Mouse (Mus musculus): ENCODE measurements around the gene Oscp1. TPM values are rescaled to one million over a fixed set of nuclear protein-coding genes. Genes with fewer than 3 reads are reported as not detected.

Gene Oscp1
- polyA plus RNA-seq, 1 experiment from 2014 or later = 13.3 TPM

Other genes with a start within 250 kb of the Oscp1 start
- gene Csf3r, start 34.0 kb upstream of the Oscp1 start, polyA plus RNA-seq (2014; fragmentation: Nextera tagmentation; extraction: Ambion mirVana) = 0.45 and 1.1 TPM in 2 replicates
- 137 and 148 TPM in 2 replicates for gene Mrps15, start 11.6 kb upstream of the Oscp1 start, polyA plus RNA-seq (2014; fragmentation: Nextera tagmentation; extraction: Ambion mirVana)
- 57.5 and 58.4 TPM in 2 replicates for gene Lsm10, start 38.1 kb downstream of the Oscp1 start, polyA plus RNA-seq (2014; fragmentation: Nextera tagmentation; extraction: Ambion mirVana)
- gene Stk40, start 45.4 kb downstream of the Oscp1 start, polyA plus RNA-seq (2014; fragmentation: Nextera tagmentation; extraction: Ambion mirVana) = 20.0 and 23.6 TPM in 2 replicates
- gene Eva1b, start 89.2 kb downstream of the Oscp1 start, polyA plus RNA-seq (2014; fragmentation: Nextera tagmentation; extraction: Ambion mirVana) = 70.2 and 76.5 TPM in 2 replicates
- 7.4 and 8.7 TPM in 2 replicates for gene Sh3d21, start 104.9 kb downstream of the Oscp1 start, polyA plus RNA-seq (2014; fragmentation: Nextera tagmentation; extraction: Ambion mirVana)
- 258 and 268 TPM in 2 replicates for gene Thrap3, start 144.2 kb downstream of the Oscp1 start, polyA plus RNA-seq (2014; fragmentation: Nextera tagmentation; extraction: Ambion mirVana)
- 37.2 and 38.7 TPM in 2 replicates for gene Map7d1, start 197.8 kb downstream of the Oscp1 start, polyA plus RNA-seq (2014; fragmentation: Nextera tagmentation; extraction: Ambion mirVana)
- gene Trappc3, start 203.8 kb downstream of the Oscp1 start, polyA plus RNA-seq (2014; fragmentation: Nextera tagmentation; extraction: Ambion mirVana) = 14.7 and 17.1 TPM in 2 replicates
- gene Col8a2, start 228.2 kb downstream of the Oscp1 start, polyA plus RNA-seq (2014; fragmentation: Nextera tagmentation; extraction: Ambion mirVana) = 10.2 and 10.8 TPM in 2 replicates

Measured in stomach, embryonic 14.5 days (tissue).